Mouse (Mus musculus) c-Kit-positive CD71-positive TER-119-negative erythroid progenitor cells, embryonic 14.5 days (primary cell): ENCODE data around the gene Gm21312.
"Not testable (repeated sequence)": the region's sequence is repeated elsewhere in the genome, so short reads cannot be mapped to it uniquely, and the experiment has no call there.

Experiments used
- DNase-seq: peaks from one replicate; pipeline ENCODE4 v3.0.0-alpha.2; 2013; ENCODE audit warnings: low read depth

Gm21312 gene

GRCm38 (mm10) chr10:104176724-104177123, at the start of gene Gm21312:
TSS of gene Gm21312 (plus strand) at chr10:104177024.
- not testable (repeated sequence) for DNase-seq

GRCm38 (mm10) chr10:104142687-104143086, 34.1 kb upstream of the Gm21312 start, which contains the start of gene Gm21293:
TSS of gene Gm21293 (plus strand) at chr10:104142987.
- DNase-seq, result not testable (repeated sequence)

GRCm38 (mm10) chr10:104151197-104151596, 25.6 kb upstream of the Gm21312 start, which contains the start of gene Gm6763:
TSS of gene Gm6763 (plus strand) at chr10:104151497.
- DNase-seq, result not testable (repeated sequence)

- DNase-seq, result not testable (repeated sequence)
These were observed 17.1 kb upstream of the Gm21312 start, which contains the start of gene Gm8764 for GRCm38 (mm10) chr10:104159706-104160105. TSS of gene Gm8764 (plus strand) at chr10:104160006.

- not testable (repeated sequence) for DNase-seq
These were observed 8.6 kb upstream of the Gm21312 start, which contains the start of gene Gm21304 for GRCm38 (mm10) chr10:104168215-104168614. TSS of gene Gm21304 (plus strand) at chr10:104168515.

GRCm38 (mm10) chr10:104185233-104185632, 8.4 kb downstream of the Gm21312 start, which contains the start of gene Gm20765:
TSS of gene Gm20765 (plus strand) at chr10:104185533.
- DNase-seq, result not testable (repeated sequence)

GRCm38 (mm10) chr10:104193742-104194141, 16.9 kb downstream of the Gm21312 start, which contains the start of gene Gm4340:
TSS of gene Gm4340 (plus strand) at chr10:104194042.
- DNase-seq, result not testable (repeated sequence)

GRCm38 (mm10) chr10:104209655-104210054, 32.8 kb downstream of the Gm21312 start:
- DNase-seq, result no peak

GRCm38 (mm10) chr10:104210268-104210990, 33.6 kb downstream of the Gm21312 start:
- DNase-seq, result no peak

- no peak for DNase-seq
These were observed 37.7 kb downstream of the Gm21312 start for GRCm38 (mm10) chr10:104214527-104214926.

GRCm38 (mm10) chr10:104220303-104221021, 43.6 kb downstream of the Gm21312 start:
- DNase-seq, result no peak
